8 mouse cellular contexts compared by ENCODE assay signal in the genomic region with DNA sequence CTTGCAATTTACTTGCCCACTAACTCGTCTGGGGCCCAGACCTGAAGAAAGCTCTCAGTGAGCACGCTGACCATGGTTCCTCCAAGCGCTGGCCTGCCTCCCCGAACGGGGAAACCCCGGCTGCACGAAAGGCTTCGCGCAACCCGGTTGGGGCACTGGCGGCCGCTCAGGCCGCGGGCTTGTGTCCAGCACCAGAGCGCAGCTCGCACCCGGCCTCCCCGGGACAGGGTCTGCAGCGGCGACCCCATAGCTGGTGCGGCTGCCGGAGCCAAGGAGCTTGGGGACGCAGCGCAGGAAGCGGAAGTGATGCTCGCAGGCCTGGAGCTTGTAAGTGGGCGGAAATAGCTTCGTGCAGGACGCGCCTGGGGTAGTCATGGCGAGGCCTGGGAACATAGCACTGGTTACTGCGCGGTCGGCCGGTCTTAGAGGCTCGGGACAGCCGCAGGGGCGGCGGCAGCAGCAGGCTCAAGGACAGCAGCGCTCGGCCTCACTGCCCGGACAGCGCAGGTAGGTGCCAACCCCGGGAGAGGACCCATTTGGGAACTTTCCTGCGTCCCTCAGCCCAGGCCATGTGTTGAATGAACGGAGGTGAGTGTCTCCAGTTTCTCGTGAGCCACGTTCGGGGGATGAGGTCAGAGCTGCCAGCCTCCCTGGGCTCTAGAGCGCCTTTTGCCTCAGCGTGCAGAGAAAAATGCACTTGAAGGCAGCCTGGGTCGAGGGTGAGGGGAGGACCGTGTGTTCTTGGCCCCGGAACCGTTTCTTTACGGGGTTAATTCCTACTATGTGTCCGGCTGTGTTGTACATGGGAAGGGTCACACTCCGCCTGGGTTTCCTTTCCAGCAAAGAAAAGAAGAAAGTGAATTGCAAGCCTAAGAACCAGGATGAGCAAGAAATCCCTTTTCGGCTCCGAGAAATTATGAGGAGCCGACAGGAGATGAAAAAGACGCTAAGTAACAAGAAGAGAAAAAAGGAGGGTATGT. TPM values are rescaled to one million over a fixed set of nuclear protein-coding genes. Genes with fewer than 3 reads are reported as not detected.
DNase-seq lines count a peak whose midpoint lies in the region; ATAC-seq and TF ChIP-seq lines count a peak whose summit lies in the region.

A gene (minus strand): TSS at position 297 of the 980 bp plus-strand sequence.
A gene (plus strand): TSS at position 344 of the 980 bp plus-strand sequence.

- H3K27ac ChIP-seq in forebrain, postnatal 0 days (ENCODE audit: low read depth, low read length) = peak within 1 kb of the TSS; percentile 74
- H3K27ac ChIP-seq in layer of hippocampus, adult 2 months = peak within 1 kb of the TSS; percentile 95
- H3K27ac ChIP-seq in lung, embryonic 15.5 days = peak within 1 kb of the TSS; percentile 73

- no peaks in the 10 kb centered on the region for H3K27me3 ChIP-seq in forebrain, postnatal 0 days (ENCODE audit: insufficient read depth, low read length)
- no peaks in the 10 kb centered on the region for H3K27me3 ChIP-seq in lung, embryonic 15.5 days

- H3K9ac ChIP-seq in forebrain, postnatal 0 days = peak within 1 kb of the TSS; percentile 96
- H3K9ac ChIP-seq in lung, embryonic 15.5 days = peak within 1 kb of the TSS; percentile 93

- no peaks in the 10 kb centered on the region for H3K9me3 ChIP-seq in forebrain, postnatal 0 days (ENCODE audit: low read length)
- no peaks in the 10 kb centered on the region for H3K9me3 ChIP-seq in lung, embryonic 15.5 days

- intact Hi-C loops in heart, postnatal 36 days (cut with DNase I) = loop anchor here (2.0 kb wide), 1 partner anchor 21 kb away; a partner anchor contains a TSS

- peak within 1 kb of the TSS; percentile 93 for H3K4me2 ChIP-seq in forebrain, postnatal 0 days (ENCODE audit: low read depth)
- H3K4me2 ChIP-seq in lung, embryonic 15.5 days = peak within 1 kb of the TSS; percentile 90

- peak within 1 kb of the TSS; percentile 87 for H3K4me3 ChIP-seq in forebrain, postnatal 0 days (ENCODE audit: low read depth, low read length)
- peak within 1 kb of the TSS; percentile 77 for H3K4me3 ChIP-seq in layer of hippocampus, adult 2 months
- H3K4me3 ChIP-seq in lung, embryonic 15.5 days = peak within 1 kb of the TSS; percentile 87

- H3K4me1 ChIP-seq in forebrain, postnatal 0 days (ENCODE audit: insufficient read depth) = peaks cover 8% of the 10 kb centered on the region; the same call in 1 of the 2 replicates
- H3K4me1 ChIP-seq in lung, embryonic 15.5 days = peaks cover 20% of the 10 kb centered on the region

- peaks cover 25% of the 10 kb centered on the region for H3K36me3 ChIP-seq in forebrain, postnatal 0 days (ENCODE audit: insufficient read depth)
- peaks cover 38% of the 10 kb centered on the region for H3K36me3 ChIP-seq in lung, embryonic 15.5 days

- peak; percentile 98 for ATAC-seq in forebrain, postnatal 0 days
- ATAC-seq in lung, embryonic 15.5 days (ENCODE audit: borderline replicate concordance, extremely low read depth, low FRiP score, low TSS enrichment) = peak; percentile 91

- peak; percentile 77 for DNase-seq in Muller cell, postnatal 12 days (ENCODE audit: inconsistent ontology term)
- DNase-seq in cerebellum, adult 8-10 months = peak; percentile 71
- peak; percentile 87 for DNase-seq in forebrain, postnatal 0 days
- peak; percentile 77 to 85 for DNase-seq in heart, postnatal 36 days
- peak; percentile 63 to 74 for DNase-seq in layer of hippocampus, adult 2 months (ENCODE audit: low spot score in 2 of 2)
- DNase-seq in ovary, adult 18-20 months (ENCODE audit: low spot score) = peak; percentile 51
- peak; percentile 83 for DNase-seq in thymus, postnatal 0 days (ENCODE audit: low spot score)

- no peak for TF ChIP-seq CTCF in forebrain, postnatal 0 days (IDR thresholded peaks at IDR 0.05; ENCODE audit: low read depth)
- no peak for TF ChIP-seq CTCF in layer of hippocampus, adult 2 months (conservative IDR thresholded peaks at IDR 0.05)

- whole genome bisulfite sequencing in forebrain, postnatal 0 days = 7% methylated on average over 62 of the region's 62 CpGs
- 3% methylated on average over 62 of the region's 62 CpGs for WGBS in lung, embryonic 15.5 days

RNA-seq across cellular contexts. Expression of the first gene that starts in this region (rescaled TPM):
- total RNA-seq in forebrain, postnatal 0 days (2014; rRNA removed) = 9.9 and 15.2 TPM in 2 replicates
- polyA plus RNA-seq in forebrain, postnatal 0 days (2015; fragmentation: Nextera tagmentation; extraction: Ambion mirVana) = 12.7 and 13.8 TPM in 2 replicates
- total RNA-seq in heart, postnatal 36 days (2021) = 10 to 100 TPM; 54.1 to 61.4 TPM
- total RNA-seq in layer of hippocampus, adult 2 months (2021) = 10 to 100 TPM; 17.7 to 19.0 TPM
- 12.7 and 13.0 TPM in 2 replicates for polyA plus RNA-seq in lung, embryonic 15.5 days (2015; fragmentation: Nextera tagmentation; extraction: Ambion mirVana)
- polyA plus RNA-seq in thymus, postnatal 0 days (2015; fragmentation: Nextera tagmentation; extraction: Ambion mirVana) = 15.5 and 18.5 TPM in 2 replicates

RNA-seq across cellular contexts. Expression of the second gene that starts in this region (rescaled TPM):
- 18.1 and 21.0 TPM in 2 replicates for total RNA-seq in forebrain, postnatal 0 days (2014; rRNA removed)
- polyA plus RNA-seq in forebrain, postnatal 0 days (2015; fragmentation: Nextera tagmentation; extraction: Ambion mirVana) = 13.6 and 15.4 TPM in 2 replicates
- 1 to 10 TPM; 5.9 to 6.4 TPM for total RNA-seq in heart, postnatal 36 days (2021)
- total RNA-seq in layer of hippocampus, adult 2 months (2021) = 10 to 100 TPM; 20.0 to 32.3 TPM
- polyA plus RNA-seq in lung, embryonic 15.5 days (2015; fragmentation: Nextera tagmentation; extraction: Ambion mirVana) = 31.2 and 35.5 TPM in 2 replicates
- 30.0 and 33.3 TPM in 2 replicates for polyA plus RNA-seq in thymus, postnatal 0 days (2015; fragmentation: Nextera tagmentation; extraction: Ambion mirVana)

Comparison
In these comparisons a context has a peak if more than half of its experiments do, and no peak if none do; other contexts are left out.
1. Peak in every context shown above with its lines: DNase-seq, ATAC-seq, H3K4me3 ChIP-seq and H3K27ac ChIP-seq.